Comparison of ENCODE assay signal across 11 mouse cellular contexts in genomic region chr3:87515567-87516081, GRCm38 (mm10). TPM values are rescaled to one million over a fixed set of nuclear protein-coding genes. Genes with fewer than 3 reads are reported as not detected.
DNase-seq lines count a peak whose midpoint lies in the region; ATAC-seq and TF ChIP-seq lines count a peak whose summit lies in the region.
"Had no signal": no experiment of that assay in that cellular context is flagged by ENCODE, and none has a peak within 500 bp of the region (broad histone marks: within the 10 kb centered on the region; RNA-seq: fewer than 3 reads in every experiment).

No protein-coding gene starts in this region.

- H3K27me3 ChIP-seq in heart, embryonic 13.5 days (replicated peaks), result peaks cover 5% of the 10 kb centered on the region; the same call in 1 of the 2 replicates
- H3K27me3 ChIP-seq in small intestine, adult 2 months (ENCODE audit: control insufficient read depth, insufficient read depth, low read length), result no peaks in the 10 kb centered on the region
- H3K27me3 ChIP-seq: embryonic facial prominence, embryonic 15.5 days; limb, embryonic 13.5 days had no signal

- DNase-seq in layer of hippocampus, adult 11-12 months (ENCODE audit: low spot score), result peak; percentile 29
- no peak for DNase-seq in layer of hippocampus, adult 9-10 months (ENCODE audit: low spot score)
- DNase-seq in kidney, postnatal 36 days, result peak; percentile 63 to 75
- DNase-seq in cerebellum, adult 9-11 months, result no peak
- DNase-seq in layer of hippocampus, postnatal 10 days (ENCODE audit: low spot score in 2 of 2), result no peak
- no peak for DNase-seq in ovary, postnatal 10 days (ENCODE audit: low spot score)
- DNase-seq: spleen, adult 18-20 months had no signal

- peak overlapping the region; percentile 57 for H3K4me2 ChIP-seq in heart, embryonic 13.5 days
- H3K4me2 ChIP-seq: embryonic facial prominence, embryonic 15.5 days; limb, embryonic 13.5 days had no signal

- peaks cover 50% of the 10 kb centered on the region for H3K4me1 ChIP-seq in heart, embryonic 13.5 days
- H3K4me1 ChIP-seq in small intestine, adult 2 months (ENCODE audit: control insufficient read depth, insufficient read depth, insufficient read length, low read length), result peaks cover 46% of the 10 kb centered on the region
- H3K4me1 ChIP-seq: limb, embryonic 13.5 days had no signal

- H3K36me3 ChIP-seq in heart, embryonic 13.5 days, result no peaks in the 10 kb centered on the region
- H3K36me3 ChIP-seq in small intestine, adult 2 months (ENCODE audit: control insufficient read depth, insufficient read depth, low read length), result no peaks in the 10 kb centered on the region
- H3K36me3 ChIP-seq: embryonic facial prominence, embryonic 15.5 days; limb, embryonic 13.5 days had no signal

- H3K9me3 ChIP-seq in heart, embryonic 13.5 days, result no peaks in the 10 kb centered on the region
- H3K9me3 ChIP-seq: embryonic facial prominence, embryonic 15.5 days; limb, embryonic 13.5 days had no signal

- no peak for ATAC-seq in heart, embryonic 13.5 days (ENCODE audit: extremely low read depth, insufficient number of reproducible peaks, low FRiP score, low TSS enrichment)

- no peak overlapping the region for H3K4me3 ChIP-seq in heart, embryonic 13.5 days
- H3K4me3 ChIP-seq in small intestine, adult 2 months (ENCODE audit: low read depth, low read length), result peak overlapping the region; percentile 47
- H3K4me3 ChIP-seq: embryonic facial prominence, embryonic 15.5 days; limb, embryonic 13.5 days had no signal

- no peak for TF ChIP-seq POLR2A in small intestine, adult 2 months (IDR thresholded peaks at IDR 0.05; ENCODE audit: low read depth, low read length)

- WGBS in heart, embryonic 13.5 days, result 13% methylated on average over 13 of the region's 13 CpGs
- WGBS in small intestine, adult 2 months, result 11% methylated on average over 13 of the region's 13 CpGs

- peak overlapping the region; percentile 54; the same call in 1 of the 2 replicates for H3K9ac ChIP-seq in heart, embryonic 13.5 days
- H3K9ac ChIP-seq: embryonic facial prominence, embryonic 15.5 days; limb, embryonic 13.5 days had no signal

- no peak for TF ChIP-seq CTCF in small intestine, adult 2 months (IDR thresholded peaks at IDR 0.05; ENCODE audit: extremely low read depth, insufficient read length, insufficient replicate concordance, low read depth, low read length)

- H3K27ac ChIP-seq in heart, embryonic 13.5 days (replicated peaks), result 0 out of 2 replicates have a peak overlapping the region, but pooled peaks have one; percentile 20
- peak overlapping the region; percentile 95 for H3K27ac ChIP-seq in small intestine, adult 2 months (ENCODE audit: insufficient read depth, low read depth, low read length)
- H3K27ac ChIP-seq: embryonic facial prominence, embryonic 15.5 days; limb, embryonic 13.5 days had no signal

RNA-seq across cellular contexts. Expression of gene Etv3, which starts 9.6 kb away (rescaled TPM):
- polyA plus RNA-seq in heart, embryonic 13.5 days (2015; fragmentation: Nextera tagmentation; extraction: Ambion mirVana), result 8.7 and 10.0 TPM in 2 replicates
- 10.6 and 19.9 TPM in 2 replicates for polyA plus RNA-seq in small intestine, adult 2 months (2012; rRNA removed)
- total RNA-seq in layer of hippocampus, postnatal 10 days (2021), result 10 to 100 TPM; 14.4 to 18.0 TPM

Comparison
In these comparisons a context has a peak if more than half of its experiments do, and no peak if none do; other contexts are left out.
1. DNase-seq: peak in layer of hippocampus, adult 11-12 months (single experiment) and kidney, postnatal 36 days (2 of 2); none in layer of hippocampus, adult 9-10 months (single experiment), cerebellum, adult 9-11 months (single experiment), layer of hippocampus, postnatal 10 days (0 of 2) and ovary, postnatal 10 days (single experiment).